Mouse (Mus musculus) cortical plate, adult 2 months (tissue): ENCODE results near the gene Pax9.

Source experiments
- CTCF ChIP-seq: fragments of 200-500 bp; IDR thresholded peaks from 2 replicates; pipeline ENCODE4 v1.5.1; 2011; ENCODE audit warnings: mild to moderate bottlenecking, control low read depth, low read length; ENCODE audit not compliant: insufficient read depth; ENCODE audit errors: extremely low read depth
- POLR2A ChIP-seq: fragments of 200-500 bp; IDR thresholded peaks from 2 replicates; pipeline ENCODE4 v1.6.1; 2011; ENCODE audit warnings: mild to moderate bottlenecking, low read length, control low read depth; ENCODE audit not compliant: insufficient read depth; ENCODE audit errors: extremely low read depth

DNA sequence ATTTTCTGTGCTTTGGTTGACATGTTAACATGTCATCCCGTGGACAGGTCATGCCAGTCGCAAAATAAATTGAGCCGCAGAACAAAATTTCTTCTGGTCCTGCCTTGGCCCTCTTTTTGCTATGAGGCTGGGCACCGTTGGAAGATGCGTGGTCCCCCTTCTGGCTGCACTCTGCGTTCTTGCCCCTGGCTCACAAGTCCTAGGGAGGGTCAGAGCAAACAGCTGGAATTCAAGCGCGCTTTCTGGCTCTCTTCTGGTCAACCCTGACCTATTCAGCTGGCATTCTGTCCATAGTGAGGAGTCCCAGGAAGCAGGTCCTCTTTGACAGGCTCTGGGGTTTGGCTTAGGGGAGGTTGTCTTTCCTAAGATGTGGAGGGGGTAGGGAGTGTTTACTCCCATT is 2.6 kb upstream of the Pax9 start:
- TF ChIP-seq POLR2A (no peak), CTCF (no peak)
